Mouse (Mus musculus) layer of hippocampus, postnatal 36 days (tissue): ENCODE results near the gene Trib2. TPM values are rescaled to one million over a fixed set of nuclear protein-coding genes. Genes with fewer than 3 reads are reported as not detected.

Source experiments
- DNase-seq, 2 experiments: peaks; one replicate each; pipeline ENCODE4 v3.0.0; 2022
- microRNA-seq, 2 experiments: library from miRNA; unstranded; fragments of <30 nt; microRNA quantifications; one replicate each; pipeline ENCODE4 v1.2.0; 2021
- total RNA-seq, 2 experiments: library from RNA; stranded (reverse); gene quantifications; 2 replicates each; pipeline ENCODE4 v1.2.3; 2021

Gene Trib2
- total RNA-seq, 2 experiments from 2014 or later = 34.0 to 40.5 TPM

DNA sequence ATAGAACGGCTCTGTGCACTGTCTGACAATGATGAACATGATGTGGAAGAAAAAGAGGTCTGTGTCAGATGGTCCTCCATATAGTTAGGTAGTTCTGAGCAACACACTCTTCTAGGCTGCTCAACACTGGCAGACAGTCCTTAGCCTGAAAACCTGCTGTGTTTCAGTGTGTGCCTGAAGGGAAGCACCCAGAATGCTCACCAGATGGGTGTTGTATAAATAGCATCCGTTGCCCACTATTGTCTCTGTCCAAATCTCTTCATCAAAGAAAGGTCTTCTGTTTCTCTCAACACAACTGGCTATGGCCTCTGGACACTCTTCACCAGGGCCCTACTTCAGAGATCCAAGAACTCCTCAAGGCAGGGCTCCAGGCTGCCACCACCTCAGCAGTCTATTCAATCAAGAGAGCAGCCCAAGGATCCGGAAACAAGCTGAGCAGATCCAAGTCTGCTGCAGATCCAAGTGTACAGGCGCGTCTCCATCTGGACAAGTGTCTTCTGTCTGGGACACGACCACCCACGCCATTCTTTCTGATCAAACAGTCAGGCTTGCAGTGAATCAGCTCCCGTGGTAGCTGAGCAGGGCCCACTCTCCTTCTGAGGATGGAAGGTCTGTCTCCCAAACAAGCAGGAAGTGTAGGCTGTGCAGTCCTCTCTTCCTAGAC lies 55.1 kb downstream of the Trib2 start:
- peak; percentile 77 to 81 for DNase-seq

DNA sequence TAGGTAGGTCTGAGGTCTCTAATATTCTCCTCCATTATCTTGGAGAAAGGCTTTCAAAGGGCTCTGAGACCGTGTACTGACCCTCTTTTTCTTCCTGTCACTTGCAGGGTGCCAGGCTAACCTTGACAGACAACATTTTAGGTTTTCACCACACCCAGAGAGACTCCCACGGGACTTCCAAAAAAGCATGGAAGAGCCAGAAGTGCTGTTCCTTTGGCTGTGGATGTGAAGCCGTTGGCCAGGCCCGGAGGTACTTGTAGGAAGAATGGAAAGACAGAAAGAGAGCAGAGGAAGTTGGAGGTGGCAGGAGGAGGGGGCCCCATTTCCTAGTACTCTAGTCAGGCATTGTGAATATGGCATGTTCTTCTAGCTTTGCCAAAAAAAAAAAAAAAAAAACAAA lies 56.0 kb downstream of the Trib2 start:
- no peak for DNase-seq

DNA sequence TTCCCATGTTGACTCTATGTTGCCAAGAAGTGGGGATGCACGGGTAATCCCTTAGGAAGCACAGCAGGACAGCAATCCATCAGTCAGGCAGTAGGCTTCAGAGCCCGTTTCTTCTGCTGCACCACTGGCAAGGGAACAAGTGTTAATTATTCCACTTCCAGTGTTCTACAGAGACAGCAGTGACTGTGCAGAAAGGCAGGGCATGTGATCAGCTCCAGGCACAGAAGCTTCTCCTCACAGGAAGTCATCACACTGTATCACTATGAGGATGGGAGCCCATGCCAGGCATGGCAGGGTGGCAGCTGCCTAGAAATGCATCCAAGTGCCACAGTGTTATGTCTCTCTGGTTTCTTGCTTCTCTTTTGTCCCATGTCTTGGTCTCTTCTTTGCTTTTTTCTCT lies 57.9 kb downstream of the Trib2 start:
- DNase-seq = peak; percentile 65 to 68

DNA sequence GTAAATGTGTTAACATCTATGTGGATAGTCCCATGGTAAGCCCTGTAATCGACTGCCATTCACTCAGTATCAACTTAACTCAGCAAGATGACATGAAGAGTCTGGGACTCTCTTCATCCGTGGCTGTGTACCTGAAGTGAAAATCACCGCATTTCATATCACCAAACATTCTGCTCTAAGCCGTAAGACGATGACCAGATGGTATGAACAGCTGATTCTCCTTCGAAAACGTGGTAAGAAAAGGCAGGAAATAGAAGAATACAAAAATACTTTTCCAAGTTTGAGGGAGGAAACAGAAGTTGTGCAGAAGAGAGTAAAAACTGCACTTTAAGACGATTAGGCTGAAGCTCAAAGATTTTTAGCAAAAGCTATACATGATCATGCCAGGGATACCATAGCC lies 59.4 kb downstream of the Trib2 start:
- no peak for DNase-seq

DNA sequence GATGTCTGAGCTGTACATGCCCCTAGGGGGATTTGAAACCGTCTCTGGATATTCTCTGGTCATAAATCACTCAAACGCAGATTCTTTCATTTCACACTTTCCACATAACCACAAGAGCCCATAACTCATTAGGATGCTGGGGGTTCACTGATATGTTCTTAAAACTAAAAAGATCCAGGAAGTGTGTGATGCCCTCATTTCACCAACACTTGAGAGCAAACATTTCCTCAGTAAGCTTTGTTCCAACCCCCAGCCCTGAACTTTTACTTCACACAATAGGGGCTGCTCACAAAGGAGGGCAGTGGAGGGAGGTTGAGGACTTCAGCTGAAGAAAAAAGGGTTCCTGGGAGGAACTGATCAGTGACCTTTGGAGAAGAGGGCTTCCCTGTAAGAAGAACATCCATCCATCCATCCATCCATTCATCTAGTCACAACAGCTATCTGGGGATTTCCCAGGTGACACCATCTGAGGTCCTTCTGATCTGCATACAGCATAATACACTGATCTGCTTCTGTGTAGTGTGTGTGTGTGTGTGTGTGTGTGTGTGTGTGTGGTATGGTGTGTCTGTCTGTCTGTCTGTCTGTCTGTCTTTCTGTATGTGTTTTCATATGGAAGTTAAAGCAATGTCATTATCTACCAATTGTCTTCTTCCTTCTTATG lies 61.6 kb downstream of the Trib2 start:
- no peak for DNase-seq

DNA sequence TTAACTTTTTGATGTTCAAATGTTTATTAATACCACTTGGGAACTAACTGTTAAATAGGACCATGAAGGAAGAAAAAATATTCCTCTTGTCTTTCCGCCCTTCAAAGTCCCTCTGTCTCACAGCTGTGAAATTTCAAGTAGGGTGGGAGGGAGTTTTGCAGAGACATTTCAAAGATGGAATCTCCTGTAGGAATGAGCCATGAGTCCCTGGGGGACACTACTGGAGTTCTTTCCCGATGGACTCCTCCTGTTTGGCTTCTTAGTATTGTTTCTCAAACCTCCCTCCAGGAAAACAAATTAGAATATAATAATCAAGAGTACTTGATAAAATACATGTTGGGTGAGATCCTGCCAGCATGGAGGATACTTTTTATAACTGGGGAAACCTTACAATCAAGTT lies 62.1 kb downstream of the Trib2 start:
- DNase-seq = no peak

DNA sequence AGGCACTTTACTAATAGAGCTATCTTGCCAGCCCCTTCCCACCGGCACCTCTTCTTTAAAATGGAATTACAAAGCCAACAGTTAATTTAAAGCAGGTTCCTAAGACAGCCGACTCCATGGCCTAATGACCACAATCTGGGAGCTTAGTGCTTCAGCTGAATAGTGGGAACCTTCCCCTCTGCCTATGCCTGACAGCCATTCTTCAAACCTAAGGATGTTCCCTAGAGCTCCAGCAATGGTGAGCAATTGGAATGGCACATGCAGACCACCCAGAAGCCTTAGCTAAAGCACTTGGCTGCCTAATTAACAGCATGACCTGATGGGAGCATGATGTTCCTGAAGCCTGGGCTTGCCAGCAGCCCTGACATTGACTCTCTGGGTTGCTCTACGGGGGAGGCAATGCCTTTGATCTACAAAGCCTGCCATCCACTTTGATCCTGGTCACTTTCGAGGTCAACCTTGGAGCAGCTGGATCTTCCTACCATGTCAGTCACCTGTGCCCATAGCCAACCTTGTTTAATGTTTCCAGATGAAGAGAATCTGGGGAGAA lies 67.0 kb downstream of the Trib2 start:
- no peak for DNase-seq

DNA sequence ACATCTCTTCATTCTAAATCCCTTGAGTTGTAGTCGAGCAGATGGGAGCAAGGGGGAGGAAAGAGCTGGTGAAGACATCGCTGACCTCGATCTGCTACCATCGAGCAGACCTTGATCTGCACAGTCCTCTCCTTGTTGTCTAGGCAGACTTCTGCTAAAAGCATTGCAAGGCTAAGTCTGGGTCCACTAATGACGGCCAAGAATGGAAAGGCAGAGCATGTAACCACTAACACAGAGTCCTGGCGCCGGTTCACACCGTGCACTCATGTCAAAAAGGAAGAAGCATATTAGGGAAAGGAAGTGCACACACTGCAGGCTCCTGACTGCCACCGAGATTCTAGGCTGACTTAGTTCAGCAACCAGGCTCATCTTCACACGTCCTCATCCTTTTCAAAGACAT lies 71.0 kb downstream of the Trib2 start:
- no peak for DNase-seq

Small RNAs within 50 kb of the gene (microRNA-seq; reads per million reads assigned to microRNA genes)
- 0 reads per million in 2 experiments for gene Mir6387
